Mouse (Mus musculus): ENCODE data around the gene Kcnip2. TPM values are rescaled to one million over a fixed set of nuclear protein-coding genes. Genes with fewer than 3 reads are reported as not detected.

The Kcnip2 gene
- polyA plus RNA-seq, 1 experiment from 2014 or later: 1.8 TPM

DNA sequence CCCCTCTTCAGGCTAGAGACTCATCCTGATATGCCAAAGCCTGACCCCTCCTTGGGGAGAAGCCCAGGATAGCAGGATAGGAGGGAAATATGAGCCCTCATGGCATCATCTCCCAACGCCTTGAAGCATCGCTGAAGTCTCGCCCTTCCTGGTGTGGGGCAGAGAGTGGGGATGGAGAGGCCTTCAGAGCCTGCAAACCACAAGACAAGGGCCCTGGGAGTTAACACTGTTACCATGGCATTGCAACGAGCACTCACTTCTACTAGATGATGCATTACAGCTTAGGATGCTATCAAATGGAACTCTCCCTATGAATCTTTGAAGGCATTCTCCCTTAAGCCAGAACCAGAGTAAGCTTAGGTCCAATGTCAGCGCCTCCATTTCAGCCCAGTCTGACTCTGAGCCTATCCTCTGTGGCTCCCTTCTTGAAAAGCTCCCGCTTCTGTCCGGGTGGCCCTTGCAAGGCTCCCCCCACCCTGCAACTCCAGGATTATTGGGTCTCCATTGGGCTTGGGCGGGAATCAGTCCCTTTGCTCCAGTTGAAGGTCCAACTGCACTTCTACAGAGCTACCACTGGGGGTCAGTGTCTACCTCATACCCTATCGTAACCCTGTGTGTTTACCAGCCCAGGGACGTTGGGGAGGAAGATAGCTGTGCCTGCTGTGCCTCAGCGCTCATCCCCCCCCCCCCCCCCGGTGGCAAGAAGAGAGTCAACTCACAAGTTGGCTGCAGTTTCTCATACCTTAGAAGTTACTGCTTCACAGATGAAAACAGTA is 11.1 kb downstream of the Kcnip2 start:
- Histone ChIP-seq H3K27me3 (replicated peaks; ENCODE audit: control insufficient read depth, insufficient read depth, low read length) (no peaks in the 10 kb centered on the region), H3K4me1 (replicated peaks; ENCODE audit: control insufficient read depth, insufficient read depth, low read length) (peaks cover 22% of the 10 kb centered on the region), H3K36me3 (ENCODE audit: control insufficient read depth, insufficient read depth, low read length) (no peaks in the 10 kb centered on the region), H3K9ac (ENCODE audit: low read depth, low read length) (no peak overlapping the region), H3K4me2 (peak overlapping the region; percentile 24; the same call in 1 of the 2 replicates), H3K27ac (ENCODE audit: low read depth, low read length) (no peak overlapping the region), H3K9me3 (ENCODE audit: control insufficient read depth, low read length) (no peaks in the 10 kb centered on the region), H3K4me3 (ENCODE audit: low read depth, low read length) (no peak overlapping the region)
- ATAC-seq (replicated peaks; ENCODE audit: low FRiP score) (peak; percentile 58), DNase-seq (ENCODE audit: low spot score) (peak; percentile 52)
- WGBS: 21% methylated on average over 12 of the region's 12 CpGs

DNA sequence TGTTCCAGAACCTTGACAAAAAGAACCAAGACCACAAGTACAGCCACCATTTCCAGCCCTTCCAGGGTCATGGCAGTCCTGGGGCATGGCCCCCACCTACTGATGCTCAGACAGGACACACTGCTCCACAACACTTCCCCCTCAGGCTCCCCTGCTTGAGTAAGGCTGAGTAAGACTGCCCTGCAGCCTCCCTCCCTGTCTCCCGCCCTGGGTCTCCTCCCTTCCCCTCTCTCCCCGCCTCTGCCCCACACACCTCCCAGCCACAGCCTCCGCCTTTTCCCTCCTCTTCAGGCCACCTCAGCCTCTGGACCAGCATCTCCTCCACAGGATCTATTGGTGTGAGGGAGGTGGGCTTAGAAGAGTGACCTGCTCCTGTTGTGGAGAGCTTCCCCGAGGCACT is 12.5 kb downstream of the Kcnip2 start:
- H3K4me2 ChIP-seq: peak overlapping the region; percentile 54
- H3K27ac ChIP-seq (ENCODE audit: low read depth, low read length): no peak overlapping the region; the same call in 1 of the 2 replicates
- H3K4me3 ChIP-seq (ENCODE audit: low read depth, low read length): no peak overlapping the region
- no peaks in the 10 kb centered on the region for H3K9me3 ChIP-seq (ENCODE audit: control insufficient read depth, low read length)
- peak overlapping the region; percentile 23; the same call in 1 of the 2 replicates for H3K9ac ChIP-seq (ENCODE audit: low read depth, low read length)
- H3K4me1 ChIP-seq (replicated peaks; ENCODE audit: control insufficient read depth, insufficient read depth, low read length): peaks cover 22% of the 10 kb centered on the region
- no peaks in the 10 kb centered on the region for H3K27me3 ChIP-seq (replicated peaks; ENCODE audit: control insufficient read depth, insufficient read depth, low read length)
- DNase-seq (ENCODE audit: low spot score) (no peak), ATAC-seq (replicated peaks; ENCODE audit: low FRiP score) (0 out of 2 replicates have a peak, but pooled peaks have one; percentile 52)
- no peaks in the 10 kb centered on the region for H3K36me3 ChIP-seq (ENCODE audit: control insufficient read depth, insufficient read depth, low read length)
- WGBS: 28% methylated on average over 4 of the region's 4 CpGs

DNA sequence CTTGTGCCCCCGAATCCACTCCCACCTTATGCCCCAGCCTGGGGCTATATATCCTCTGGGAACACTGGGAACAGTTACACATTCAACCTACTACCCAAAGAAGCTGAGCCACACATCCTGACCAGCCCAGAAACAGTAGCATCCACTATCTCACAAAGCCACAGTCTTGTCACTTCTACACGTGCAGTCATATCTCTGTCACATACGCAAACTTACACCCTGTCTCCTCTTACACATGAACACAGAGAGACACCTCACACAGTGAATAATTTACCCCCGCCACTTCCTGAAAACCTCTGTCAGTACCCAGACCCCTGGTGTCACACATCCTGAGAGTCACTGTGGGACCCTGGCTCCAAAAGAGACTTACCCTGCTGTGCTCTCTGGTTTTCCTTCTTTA is 13.2 kb downstream of the Kcnip2 start:
- Histone ChIP-seq H3K9ac (ENCODE audit: low read depth, low read length) (peak overlapping the region; percentile 23; the same call in 1 of the 2 replicates), H3K9me3 (ENCODE audit: control insufficient read depth, low read length) (0 out of 2 replicates have a peak, but pooled peaks cover 2% of the 10 kb centered on the region), H3K4me2 (peak overlapping the region; percentile 54), H3K36me3 (ENCODE audit: control insufficient read depth, insufficient read depth, low read length) (no peaks in the 10 kb centered on the region), H3K4me3 (ENCODE audit: low read depth, low read length) (peak overlapping the region; percentile 13; the same call in 1 of the 2 replicates), H3K27ac (ENCODE audit: low read depth, low read length) (peak overlapping the region; percentile 68; the same call in 1 of the 2 replicates), H3K4me1 (replicated peaks; ENCODE audit: control insufficient read depth, insufficient read depth, low read length) (peaks cover 22% of the 10 kb centered on the region), H3K27me3 (replicated peaks; ENCODE audit: control insufficient read depth, insufficient read depth, low read length) (no peaks in the 10 kb centered on the region)
- DNase-seq (ENCODE audit: low spot score) (no peak), ATAC-seq (replicated peaks; ENCODE audit: low FRiP score) (peak; percentile 89)
- WGBS: 36% methylated on average over 4 of the region's 4 CpGs

DNA sequence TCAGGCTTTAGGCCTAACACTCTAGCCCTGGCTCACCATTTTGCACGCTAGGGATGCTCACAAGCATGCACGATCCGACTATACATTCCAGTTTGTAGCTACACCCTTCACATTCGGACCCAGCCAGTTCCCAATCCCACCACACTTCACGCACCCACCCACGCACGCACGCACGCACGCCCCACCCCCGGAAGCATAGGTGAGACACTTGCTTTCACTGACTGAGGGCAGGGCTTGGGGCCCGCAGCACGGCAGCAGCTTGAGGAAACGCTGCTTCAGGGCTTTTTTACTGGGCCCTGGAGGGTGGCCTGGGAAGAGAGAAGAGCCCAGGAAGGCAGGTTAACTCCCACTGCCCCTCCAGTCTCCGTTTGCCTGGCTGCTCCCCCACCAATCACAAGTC is 19.0 kb downstream of the Kcnip2 start:
- Histone ChIP-seq H3K36me3 (ENCODE audit: control insufficient read depth, insufficient read depth, low read length) (no peaks in the 10 kb centered on the region), H3K4me3 (ENCODE audit: low read depth, low read length) (no peak overlapping the region), H3K9ac (ENCODE audit: low read depth, low read length) (no peak overlapping the region), H3K4me1 (replicated peaks; ENCODE audit: control insufficient read depth, insufficient read depth, low read length) (peaks cover 4% of the 10 kb centered on the region), H3K27me3 (replicated peaks; ENCODE audit: control insufficient read depth, insufficient read depth, low read length) (no peaks in the 10 kb centered on the region), H3K9me3 (ENCODE audit: control insufficient read depth, low read length) (0 out of 2 replicates have a peak, but pooled peaks cover 2% of the 10 kb centered on the region), H3K4me2 (no peak overlapping the region), H3K27ac (ENCODE audit: low read depth, low read length) (no peak overlapping the region)
- WGBS: 75% methylated on average over 15 of the region's 15 CpGs
- DNase-seq (ENCODE audit: low spot score) (no peak), ATAC-seq (replicated peaks; ENCODE audit: low FRiP score) (no peak)

DNA sequence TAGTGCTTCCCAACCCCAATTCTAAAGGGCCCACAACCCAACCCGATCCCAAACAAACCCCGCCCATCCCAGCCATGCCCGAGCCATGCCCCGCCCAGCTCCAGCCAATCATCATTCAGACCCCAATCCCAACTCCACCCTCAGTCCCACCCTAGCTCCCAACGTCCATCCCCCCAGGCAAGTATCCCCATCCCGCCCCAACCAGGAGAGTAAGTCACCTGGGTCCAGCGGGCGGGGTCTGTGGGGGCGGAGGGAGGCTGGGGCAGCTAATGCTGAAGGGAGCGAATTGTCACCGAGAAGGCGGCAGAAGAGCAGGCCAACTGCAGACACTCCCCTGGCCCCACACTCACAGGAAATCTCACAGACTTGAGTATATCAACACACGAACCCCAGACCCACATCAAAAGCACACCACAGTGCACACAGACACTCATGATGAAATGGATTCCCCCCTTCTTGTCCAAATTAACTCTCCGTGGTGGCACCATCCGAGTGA is 19.8 kb downstream of the Kcnip2 start:
- peak overlapping the region; percentile 64 for H3K4me2 ChIP-seq
- DNase-seq (ENCODE audit: low spot score) (peak; percentile 59), ATAC-seq (replicated peaks; ENCODE audit: low FRiP score) (peak; percentile 66)
- 0 out of 2 replicates have a peak, but pooled peaks cover 2% of the 10 kb centered on the region for H3K9me3 ChIP-seq (ENCODE audit: control insufficient read depth, low read length)
- no peak overlapping the region for H3K9ac ChIP-seq (ENCODE audit: low read depth, low read length)
- WGBS: 16% methylated on average over 15 of the region's 15 CpGs
- H3K4me3 ChIP-seq (ENCODE audit: low read depth, low read length): peak overlapping the region; percentile 30; the same call in 1 of the 2 replicates
- H3K4me1 ChIP-seq (replicated peaks; ENCODE audit: control insufficient read depth, insufficient read depth, low read length): peaks cover 4% of the 10 kb centered on the region
- H3K36me3 ChIP-seq (ENCODE audit: control insufficient read depth, insufficient read depth, low read length): no peaks in the 10 kb centered on the region
- H3K27ac ChIP-seq (ENCODE audit: low read depth, low read length): no peak overlapping the region
- H3K27me3 ChIP-seq (replicated peaks; ENCODE audit: control insufficient read depth, insufficient read depth, low read length): no peaks in the 10 kb centered on the region

DNA sequence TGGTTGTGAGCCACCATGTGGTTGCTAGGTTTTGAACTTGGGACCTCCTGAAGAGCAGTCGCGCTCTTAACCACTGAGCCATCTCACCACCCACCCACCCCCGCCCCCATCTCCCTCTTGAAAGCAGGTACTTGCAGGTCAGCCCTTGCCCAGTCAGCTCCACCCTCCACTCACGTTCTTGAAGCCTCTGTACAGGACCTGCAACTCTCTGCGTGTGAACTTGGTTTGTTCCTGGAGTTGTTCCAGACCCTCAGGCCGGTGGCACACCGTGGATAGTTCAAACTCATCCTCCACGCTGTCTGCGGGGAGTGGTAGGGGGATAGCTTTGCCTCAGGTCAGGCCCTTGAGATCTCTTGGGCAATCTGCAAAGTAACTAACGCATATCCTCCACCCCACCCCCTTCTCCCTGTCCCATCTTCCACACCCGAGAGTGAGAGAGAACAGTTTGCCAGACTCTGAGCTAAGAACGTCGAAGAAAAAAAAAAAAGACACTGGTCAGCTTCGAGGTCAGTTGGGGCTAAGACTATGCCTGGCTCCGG is 20.4 kb downstream of the Kcnip2 start:
- H3K27ac ChIP-seq (ENCODE audit: low read depth, low read length): no peak overlapping the region
- no peaks in the 10 kb centered on the region for H3K36me3 ChIP-seq (ENCODE audit: control insufficient read depth, insufficient read depth, low read length)
- 0 out of 2 replicates have a peak, but pooled peaks cover 2% of the 10 kb centered on the region for H3K9me3 ChIP-seq (ENCODE audit: control insufficient read depth, low read length)
- H3K27me3 ChIP-seq (replicated peaks; ENCODE audit: control insufficient read depth, insufficient read depth, low read length): no peaks in the 10 kb centered on the region
- H3K4me3 ChIP-seq (ENCODE audit: low read depth, low read length): peak overlapping the region; percentile 30; the same call in 1 of the 2 replicates
- H3K4me2 ChIP-seq: peak overlapping the region; percentile 64
- DNase-seq (ENCODE audit: low spot score) (no peak), ATAC-seq (replicated peaks; ENCODE audit: low FRiP score) (no peak)
- 30% methylated on average over 15 of the region's 15 CpGs for WGBS
- H3K9ac ChIP-seq (ENCODE audit: low read depth, low read length): no peak overlapping the region
- peaks cover 4% of the 10 kb centered on the region for H3K4me1 ChIP-seq (replicated peaks; ENCODE audit: control insufficient read depth, insufficient read depth, low read length)

DNA sequence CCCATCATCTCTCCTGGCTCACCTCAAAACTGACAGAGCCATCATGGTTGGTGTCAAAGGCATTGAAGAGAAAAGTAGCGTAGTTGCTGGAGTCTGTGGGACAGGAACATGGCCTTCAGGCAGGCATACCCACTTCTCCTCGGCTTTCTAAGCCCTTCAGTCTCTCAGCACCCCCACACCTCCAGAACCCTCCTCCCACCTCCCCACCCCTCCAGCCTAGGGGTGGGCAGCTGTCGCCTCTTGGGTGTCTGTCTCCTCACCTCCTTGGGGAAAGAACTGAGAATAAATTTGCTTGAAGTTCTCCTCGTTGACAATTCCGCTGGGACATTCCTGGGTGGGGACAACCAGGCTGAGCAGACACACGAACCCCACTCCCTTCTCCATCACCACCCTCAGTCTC is 21.1 kb downstream of the Kcnip2 start:
- WGBS: 67% methylated on average over 6 of the region's 6 CpGs
- no peak for DNase-seq (ENCODE audit: low spot score)
- H3K4me3 ChIP-seq (ENCODE audit: low read depth, low read length): no peak overlapping the region
- peaks cover 4% of the 10 kb centered on the region for H3K4me1 ChIP-seq (replicated peaks; ENCODE audit: control insufficient read depth, insufficient read depth, low read length)
- H3K36me3 ChIP-seq (ENCODE audit: control insufficient read depth, insufficient read depth, low read length): no peaks in the 10 kb centered on the region
- H3K9me3 ChIP-seq (ENCODE audit: control insufficient read depth, low read length): 0 out of 2 replicates have a peak, but pooled peaks cover 2% of the 10 kb centered on the region
- no peaks in the 10 kb centered on the region for H3K27me3 ChIP-seq (replicated peaks; ENCODE audit: control insufficient read depth, insufficient read depth, low read length)
- no peak for ATAC-seq (replicated peaks; ENCODE audit: low FRiP score)
- H3K4me2 ChIP-seq: no peak overlapping the region
- no peak overlapping the region for H3K9ac ChIP-seq (ENCODE audit: low read depth, low read length)
- H3K27ac ChIP-seq (ENCODE audit: low read depth, low read length): no peak overlapping the region

DNA sequence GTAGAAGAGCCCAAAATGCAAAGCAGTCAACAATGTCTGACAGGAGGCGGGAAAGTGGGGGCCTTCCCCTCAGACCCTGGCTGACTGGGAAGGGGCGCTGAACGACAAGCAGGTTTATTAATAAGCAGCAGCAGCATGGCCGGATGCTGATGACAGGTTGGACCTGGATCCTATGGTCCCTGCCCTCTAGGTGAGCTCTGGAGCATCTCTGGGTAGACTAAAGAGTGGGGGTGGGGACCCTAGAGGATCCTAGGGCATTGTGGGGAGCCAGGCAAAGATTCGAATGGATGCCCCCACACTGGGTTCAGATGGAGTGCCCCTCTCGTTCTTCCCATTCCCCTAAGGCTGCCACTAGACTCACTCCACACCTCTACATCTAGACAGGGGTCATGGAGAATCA is 23.5 kb downstream of the Kcnip2 start:
- Histone ChIP-seq H3K27ac (ENCODE audit: low read depth, low read length) (no peak overlapping the region), H3K4me3 (ENCODE audit: low read depth, low read length) (no peak overlapping the region), H3K9ac (ENCODE audit: low read depth, low read length) (no peak overlapping the region), H3K27me3 (replicated peaks; ENCODE audit: control insufficient read depth, insufficient read depth, low read length) (no peaks in the 10 kb centered on the region), H3K4me1 (replicated peaks; ENCODE audit: control insufficient read depth, insufficient read depth, low read length) (peaks cover 4% of the 10 kb centered on the region), H3K9me3 (ENCODE audit: control insufficient read depth, low read length) (no peaks in the 10 kb centered on the region), H3K4me2 (no peak overlapping the region), H3K36me3 (ENCODE audit: control insufficient read depth, insufficient read depth, low read length) (no peaks in the 10 kb centered on the region)
- no peak for DNase-seq (ENCODE audit: low spot score)
- WGBS: 85% methylated on average over 6 of the region's 6 CpGs
- ATAC-seq (replicated peaks; ENCODE audit: low FRiP score): no peak

All from liver, embryonic 11.5 days (tissue).